Mouse (Mus musculus) liver, postnatal 0 days (tissue): Measurements from ENCODE around the gene St7.

Experiments used
- CTCF ChIP-seq: sonication (generic); IDR thresholded peaks from 2 replicates; pipeline ENCODE4 v1.5.1; 2016; ENCODE audit warnings: antibody characterized with exemption, low read depth
- EP300 ChIP-seq: IDR thresholded peaks from 2 replicates; pipeline ENCODE4 v1.6.1; 2016; ENCODE audit warnings: antibody characterized with exemption, low read depth, mild to moderate bottlenecking

DNA sequence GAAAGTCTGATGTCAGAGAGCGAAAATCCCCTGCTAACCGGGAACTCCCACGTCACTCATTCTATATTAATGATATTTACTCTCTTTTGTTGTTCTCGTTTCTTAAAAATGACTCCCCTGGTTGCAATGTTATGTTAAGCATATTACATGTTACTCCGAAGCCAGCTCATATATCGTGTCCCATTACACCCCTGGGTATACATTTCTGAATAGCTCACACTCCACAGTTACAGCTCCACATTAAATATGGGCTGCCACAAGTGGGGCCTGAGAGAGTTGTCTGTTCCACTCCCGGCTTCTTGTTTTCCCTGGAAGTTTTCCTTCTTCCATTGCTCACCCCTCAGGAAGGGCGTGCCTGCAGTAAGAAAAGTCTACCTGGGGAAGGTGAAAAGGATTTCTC, 259.0 kb downstream of the St7 start:
- TF ChIP-seq CTCF (no peak), EP300 (no peak)
